Mouse (Mus musculus) lung, postnatal 0 days (tissue): ENCODE data around the gene Rad51b.

Experiments
- CTCF ChIP-seq: IDR thresholded peaks from 2 replicates; pipeline ENCODE4 v1.5.1; 2016; ENCODE audit warnings: antibody characterized with exemption, mild to moderate bottlenecking
- EP300 ChIP-seq: IDR thresholded peaks from 2 replicates; pipeline ENCODE4 v1.6.1; 2016; ENCODE audit warnings: antibody characterized with exemption, mild to moderate bottlenecking, control low read depth

DNA sequence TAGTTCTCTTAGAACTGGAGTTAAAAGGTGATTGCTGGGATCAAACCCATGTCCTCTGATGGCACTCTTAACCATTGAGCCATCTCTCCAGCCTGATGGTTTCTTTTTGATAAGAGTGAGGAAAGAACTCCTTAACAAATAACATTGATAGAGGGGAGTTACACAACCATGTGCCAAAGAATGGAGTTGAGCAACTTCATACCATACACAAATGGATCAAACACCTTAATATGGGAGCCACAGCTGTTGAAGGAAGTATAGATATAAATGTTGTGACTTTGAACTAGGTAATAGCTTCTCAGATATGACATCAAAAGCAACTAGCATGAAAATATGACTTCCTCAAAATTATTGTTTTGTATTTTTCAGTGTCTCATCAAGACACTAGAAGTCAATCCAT lies 173.0 kb downstream of the Rad51b start:
- TF ChIP-seq EP300 (no peak), CTCF (no peak)
